13 mouse cellular contexts compared by ENCODE assay signal in the genomic region with DNA sequence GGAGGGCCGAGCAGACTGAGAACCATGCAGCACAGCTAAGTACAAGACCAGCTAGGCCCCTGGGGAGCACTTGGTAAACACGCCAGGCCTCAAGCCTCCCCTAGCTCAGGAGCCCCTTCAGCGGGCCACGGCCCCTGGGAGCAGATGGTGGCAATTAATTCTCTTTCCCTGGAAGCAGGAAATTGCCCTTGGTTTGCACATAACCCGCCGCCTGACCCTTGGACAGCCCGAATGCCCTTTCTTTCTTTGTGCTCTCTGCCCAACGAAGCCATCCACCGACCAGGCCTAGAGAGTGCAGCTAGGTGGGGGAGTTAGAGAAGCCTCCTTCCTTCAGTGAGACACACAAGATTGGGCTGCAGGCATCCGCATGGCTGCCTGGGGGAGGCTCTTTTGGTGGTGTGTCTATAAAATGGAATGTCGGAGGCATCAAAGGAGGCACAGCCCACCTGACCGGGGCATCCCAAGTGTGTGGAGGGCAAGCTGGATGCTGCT. TPM values are rescaled to one million over a fixed set of nuclear protein-coding genes. Genes with fewer than 3 reads are reported as not detected.
A peak's percentile ranks its signal among the peaks of the same experiment; 100 is the strongest.
DNase-seq lines count a peak whose midpoint lies in the region; ATAC-seq and TF ChIP-seq lines count a peak whose summit lies in the region.
"Had no signal": no experiment of that assay in that cellular context is flagged by ENCODE, and none has a peak within 500 bp of the region (broad histone marks: within the 10 kb centered on the region; RNA-seq: fewer than 3 reads in every experiment).

No protein-coding gene starts in this region.

- no peak for ATAC-seq in midbrain, embryonic 11.5 days (ENCODE audit: low FRiP score)
- ATAC-seq in midbrain, embryonic 14.5 days (ENCODE audit: low FRiP score, low TSS enrichment): no peak
- no peak for ATAC-seq in hindbrain, embryonic 13.5 days (ENCODE audit: low FRiP score)

- intact Hi-C loops in gastrocnemius, adult 2 months (cut with DNase I): no loop called here

- no peak for DNase-seq in midbrain, embryonic 11.5 days (ENCODE audit: low spot score, missing footprints)
- DNase-seq in midbrain, embryonic 14.5 days: no peak
- DNase-seq in kidney, postnatal 10 days: peak; percentile 60
- peak; percentile 23 for DNase-seq in retina, postnatal 1 day
- no peak for DNase-seq in gastrocnemius, adult 2 months
- no peak for DNase-seq in adrenal gland, postnatal 25 days
- DNase-seq in lung, postnatal 10 days: no peak
- DNase-seq: cerebellum, adult 9-11 months; heart, postnatal 10 days; layer of hippocampus, postnatal 36 days had no signal

- no peaks in the 10 kb centered on the region for H3K9me3 ChIP-seq in midbrain, embryonic 11.5 days (ENCODE audit: control insufficient read depth, low read length)
- H3K9me3 ChIP-seq in midbrain, embryonic 14.5 days (ENCODE audit: control insufficient read depth, low read length): no peaks in the 10 kb centered on the region
- no peaks in the 10 kb centered on the region for H3K9me3 ChIP-seq in hindbrain, embryonic 13.5 days

- no peak for TF ChIP-seq CTCF in gastrocnemius, adult 2 months (IDR thresholded peaks at IDR 0.05)

- no peak overlapping the region for H3K4me3 ChIP-seq in midbrain, embryonic 11.5 days (ENCODE audit: low read depth, low read length)
- no peak overlapping the region for H3K4me3 ChIP-seq in midbrain, embryonic 14.5 days (replicated peaks; ENCODE audit: low read depth, low read length)
- H3K4me3 ChIP-seq in hindbrain, embryonic 13.5 days: no peak overlapping the region
- H3K4me3 ChIP-seq in gastrocnemius, adult 2 months: no peak overlapping the region

- no peaks in the 10 kb centered on the region; the same call in 1 of the 2 replicates for H3K4me1 ChIP-seq in midbrain, embryonic 11.5 days (ENCODE audit: control insufficient read depth, insufficient read depth, low read length)
- no peaks in the 10 kb centered on the region for H3K4me1 ChIP-seq in midbrain, embryonic 14.5 days (ENCODE audit: control insufficient read depth, insufficient read depth, low read length)
- peaks cover 23% of the 10 kb centered on the region for H3K4me1 ChIP-seq in hindbrain, embryonic 13.5 days (replicated peaks)

- H3K27me3 ChIP-seq in midbrain, embryonic 11.5 days (ENCODE audit: control insufficient read depth, insufficient read depth, low read length): peaks cover 10% of the 10 kb centered on the region
- H3K27me3 ChIP-seq in midbrain, embryonic 14.5 days (ENCODE audit: control insufficient read depth, insufficient read depth, low read length): peaks cover 7% of the 10 kb centered on the region; the same call in 1 of the 2 replicates
- H3K27me3 ChIP-seq in hindbrain, embryonic 13.5 days: peaks cover 21% of the 10 kb centered on the region

- 0 out of 2 replicates have a peak overlapping the region, but pooled peaks have one; percentile 27 for H3K27ac ChIP-seq in midbrain, embryonic 11.5 days (ENCODE audit: low read depth, low read length)
- no peak overlapping the region for H3K27ac ChIP-seq in midbrain, embryonic 14.5 days (replicated peaks; ENCODE audit: low read depth, low read length)
- no peak overlapping the region for H3K27ac ChIP-seq in hindbrain, embryonic 13.5 days
- no peak overlapping the region for H3K27ac ChIP-seq in gastrocnemius, adult 2 months

- no peak overlapping the region for H3K9ac ChIP-seq in midbrain, embryonic 11.5 days (ENCODE audit: low read length)
- no peak overlapping the region for H3K9ac ChIP-seq in midbrain, embryonic 14.5 days (replicated peaks; ENCODE audit: low read length)
- H3K9ac ChIP-seq in hindbrain, embryonic 13.5 days: 0 out of 2 replicates have a peak overlapping the region, but pooled peaks have one; percentile 2

- H3K4me2 ChIP-seq in midbrain, embryonic 11.5 days: no peak overlapping the region
- H3K4me2 ChIP-seq in midbrain, embryonic 14.5 days (ENCODE audit: low read length): no peak overlapping the region
- H3K4me2 ChIP-seq in hindbrain, embryonic 13.5 days: no peak overlapping the region

- 53% methylated on average over 12 of the region's 12 CpGs for WGBS in midbrain, embryonic 11.5 days
- WGBS in midbrain, embryonic 14.5 days: 52% methylated on average over 12 of the region's 12 CpGs
- 39% methylated on average over 12 of the region's 12 CpGs for WGBS in hindbrain, embryonic 13.5 days

- H3K36me3 ChIP-seq in midbrain, embryonic 11.5 days (ENCODE audit: control insufficient read depth, insufficient read depth, low read length): peaks cover 8% of the 10 kb centered on the region
- H3K36me3 ChIP-seq in midbrain, embryonic 14.5 days (ENCODE audit: control insufficient read depth, insufficient read depth, low read length): peaks cover 41% of the 10 kb centered on the region
- H3K36me3 ChIP-seq in hindbrain, embryonic 13.5 days: peaks cover 45% of the 10 kb centered on the region

RNA-seq across cellular contexts. Expression of a gene that starts 3.9 kb away (rescaled TPM):
- polyA plus RNA-seq in midbrain, embryonic 11.5 days (2014; fragmentation: Nextera tagmentation; extraction: Ambion mirVana): 0.26 TPM in 2 replicates
- 0.36 and 0.43 TPM in 2 replicates for polyA plus RNA-seq in midbrain, embryonic 14.5 days (2014; fragmentation: Nextera tagmentation; extraction: Ambion mirVana)
- 0.35 and 0.43 TPM in 2 replicates for polyA plus RNA-seq in hindbrain, embryonic 13.5 days (2015; fragmentation: Nextera tagmentation; extraction: Ambion mirVana)
- total RNA-seq in gastrocnemius, adult 2 months (2021): under 1 TPM in 1 of 2 experiments, not detected in 1; 0.14 TPM
- total RNA-seq in adrenal gland, postnatal 25 days (2021): 1.00 and 1.5 TPM in 2 replicates
- total RNA-seq: monocyte, adult 5-6 weeks had no signal

RNA-seq across cellular contexts. Expression of a gene that starts 32.2 kb away (rescaled TPM):
- 72.8 and 78.6 TPM in 2 replicates for polyA plus RNA-seq in midbrain, embryonic 11.5 days (2014; fragmentation: Nextera tagmentation; extraction: Ambion mirVana)
- 49.5 and 57.1 TPM in 2 replicates for polyA plus RNA-seq in midbrain, embryonic 14.5 days (2014; fragmentation: Nextera tagmentation; extraction: Ambion mirVana)
- 63.7 and 64.4 TPM in 2 replicates for polyA plus RNA-seq in hindbrain, embryonic 13.5 days (2015; fragmentation: Nextera tagmentation; extraction: Ambion mirVana)
- 10 to 100 TPM; 87.7 to 89.2 TPM for total RNA-seq in gastrocnemius, adult 2 months (2021)
- 68.1 and 70.9 TPM in 2 replicates for total RNA-seq in adrenal gland, postnatal 25 days (2021)

RNA-seq across cellular contexts. Expression of a gene that starts 38.9 kb away (rescaled TPM):
- 0.07 and 0.34 TPM in 2 replicates for polyA plus RNA-seq in midbrain, embryonic 11.5 days (2014; fragmentation: Nextera tagmentation; extraction: Ambion mirVana)
- polyA plus RNA-seq in midbrain, embryonic 14.5 days (2014; fragmentation: Nextera tagmentation; extraction: Ambion mirVana): 0.30 and 0.55 TPM in 2 replicates
- polyA plus RNA-seq in hindbrain, embryonic 13.5 days (2015; fragmentation: Nextera tagmentation; extraction: Ambion mirVana): 0.27 and 0.56 TPM in 2 replicates
- total RNA-seq in gastrocnemius, adult 2 months (2021): under 1 TPM in 1 of 2 experiments, not detected in 1; 0.33 TPM
- not detected in 2 replicates for total RNA-seq in adrenal gland, postnatal 25 days (2021)
- total RNA-seq: heart, postnatal 10 days; layer of hippocampus, postnatal 36 days; monocyte, adult 5-6 weeks had no signal
- polyA plus RNA-seq: liver, embryonic 16.5 days had no signal

RNA-seq across cellular contexts. Expression of a gene that starts 42.9 kb away (rescaled TPM):
- polyA plus RNA-seq in midbrain, embryonic 11.5 days (2014; fragmentation: Nextera tagmentation; extraction: Ambion mirVana): 32.8 and 36.1 TPM in 2 replicates
- polyA plus RNA-seq in midbrain, embryonic 14.5 days (2014; fragmentation: Nextera tagmentation; extraction: Ambion mirVana): 50.5 and 68.3 TPM in 2 replicates
- polyA plus RNA-seq in hindbrain, embryonic 13.5 days (2015; fragmentation: Nextera tagmentation; extraction: Ambion mirVana): 53.2 and 54.6 TPM in 2 replicates
- total RNA-seq in gastrocnemius, adult 2 months (2021): 100 to 1,000 TPM in 1 of 2 experiments, 10 to 100 TPM in 1; 79.8 to 118 TPM
- total RNA-seq in adrenal gland, postnatal 25 days (2021): 182 and 184 TPM in 2 replicates

RNA-seq across cellular contexts. Expression of a gene that starts 43.1 kb away (rescaled TPM):
- 48.6 and 55.6 TPM in 2 replicates for polyA plus RNA-seq in midbrain, embryonic 11.5 days (2014; fragmentation: Nextera tagmentation; extraction: Ambion mirVana)
- polyA plus RNA-seq in midbrain, embryonic 14.5 days (2014; fragmentation: Nextera tagmentation; extraction: Ambion mirVana): 77.0 and 97.9 TPM in 2 replicates
- 87.7 and 91.7 TPM in 2 replicates for polyA plus RNA-seq in hindbrain, embryonic 13.5 days (2015; fragmentation: Nextera tagmentation; extraction: Ambion mirVana)
- 10 to 100 TPM; 14.3 to 17.1 TPM for total RNA-seq in gastrocnemius, adult 2 months (2021)
- total RNA-seq in adrenal gland, postnatal 25 days (2021): 21.5 and 27.1 TPM in 2 replicates

Comparison
In these comparisons a context has a peak if more than half of its experiments do, and no peak if none do; other contexts are left out.
1. DNase-seq: peak in kidney, postnatal 10 days (single experiment) and retina, postnatal 1 day (single experiment); none in midbrain, embryonic 11.5 days (single experiment), midbrain, embryonic 14.5 days (single experiment), gastrocnemius, adult 2 months (single experiment), adrenal gland, postnatal 25 days (single experiment) and lung, postnatal 10 days (single experiment).